Mouse (Mus musculus) G1E (cell line): ENCODE data around the gene F930015N05Rik. TPM values are rescaled to one million over a fixed set of nuclear protein-coding genes. Genes with fewer than 3 reads are reported as not detected.

Experiments
- ATAC-seq: 2 replicates; pipeline ENCODE4 v1.8.0; 2016; ENCODE audit warnings: mild to moderate bottlenecking; ENCODE audit not compliant: insufficient number of reproducible peaks, poor library complexity, low FRiP score, severe bottlenecking; ENCODE audit errors: extremely low read depth
- DNase-seq: peaks from one replicate; pipeline ENCODE4 v3.0.0; 2012; ENCODE audit warnings: low spot score
- H3K27me3 ChIP-seq: 2 replicates; pipeline ENCODE4 v1.6.1; 2012; ENCODE audit warnings: mild to moderate bottlenecking, low read length, inconsistent platforms; ENCODE audit not compliant: insufficient read depth
- H3K36me3 ChIP-seq: replicated peaks from 2 replicates; pipeline ENCODE3; 2012; ENCODE audit warnings: mild to moderate bottlenecking, inconsistent platforms
- H3K4me1 ChIP-seq: 2 replicates; pipeline ENCODE4 v1.6.1; 2012; ENCODE audit warnings: low read depth, low read length, inconsistent platforms, mixed read lengths; ENCODE audit not compliant: insufficient read depth
- H3K4me3 ChIP-seq: 2 replicates; pipeline ENCODE4 v1.5.1; 2012; ENCODE audit warnings: low read depth, mild to moderate bottlenecking, inconsistent platforms, low read length, moderate library complexity, mixed read lengths
- H3K9me3 ChIP-seq: replicated peaks from 2 replicates; pipeline ENCODE4 v1.6.1; 2012; ENCODE audit warnings: inconsistent platforms
- CTCF ChIP-seq: IDR thresholded peaks from 2 replicates; pipeline ENCODE4 v1.5.1; 2012; ENCODE audit warnings: low read depth, low read length, inconsistent platforms, mixed read lengths
- GATA1 ChIP-seq: IDR thresholded peaks from 2 replicates; pipeline ENCODE4 v1.6.1; 2012; ENCODE audit warnings: borderline replicate concordance, low read length, inconsistent platforms, mixed read lengths
- GATA2 ChIP-seq: IDR thresholded peaks from 2 replicates; pipeline ENCODE4 v1.6.1; 2012; ENCODE audit warnings: low read depth, low read length, inconsistent platforms, borderline replicate concordance
- POLR2AphosphoS5 ChIP-seq: IDR thresholded peaks from 2 replicates; pipeline ENCODE4 v1.6.1; 2012; ENCODE audit warnings: low read depth, low read length, inconsistent platforms; ENCODE audit not compliant: insufficient replicate concordance
- TAL1 ChIP-seq: conservative IDR thresholded peaks from 2 replicates; pipeline ENCODE4 v1.6.1; 2012; ENCODE audit warnings: low read depth, low read length, inconsistent platforms, mixed read lengths
- polyA plus RNA-seq: library from polyadenylated mRNA; stranded (reverse); fragments of >175 nt; gene quantifications from 2 replicates; pipeline ENCODE4 v1.2.3, GENCODE M21; 2012
- total RNA-seq, 2 experiments: library from RNA; stranded (forward) in 1 of 2; stranded (reverse) in 1 of 2; fragments of 200-1000 nt in 1 of 2; fragments of >200 nt in 1 of 2; fragmentation: Nextera tagmentation in 1 of 2; gene quantifications; 2 replicates each; pipeline ENCODE4 v1.2.3; 2014 to 2017

The F930015N05Rik gene
- not detected in 2 replicates for total RNA-seq (2014; fragmentation: Nextera tagmentation)
- not detected in 2 replicates for total RNA-seq (2017)
- polyA plus RNA-seq = not detected in 2 replicates

- Histone ChIP-seq H3K36me3 (no peaks in the 10 kb centered on the region), H3K9me3 (peaks cover 9% of the 10 kb centered on the region), H3K4me1 (no peaks in the 10 kb centered on the region), H3K4me3 (no peak within 1 kb of the TSS), H3K27me3 (no peaks in the 10 kb centered on the region)
- ATAC-seq (no peak), DNase-seq (no peak)
- TF ChIP-seq CTCF = no peak
- no peak for TF ChIP-seq POLR2AphosphoS5
- TF ChIP-seq GATA1 = no peak
- TF ChIP-seq GATA2 = no peak
- TF ChIP-seq TAL1 = no peak
These were observed at the start of gene F930015N05Rik for GRCm38 (mm10) chr11:64436412-64436727. Gene F930015N05Rik, minus strand, starts transcription at chr11:64436653.

- Histone ChIP-seq H3K27me3 (no peaks in the 10 kb centered on the region), H3K4me3 (no peak overlapping the region), H3K36me3 (no peaks in the 10 kb centered on the region), H3K4me1 (no peaks in the 10 kb centered on the region), H3K9me3 (no peaks in the 10 kb centered on the region)
- TF ChIP-seq TAL1 (no peak), CTCF (no peak), GATA1 (no peak), GATA2 (no peak), POLR2AphosphoS5 (no peak)
- DNase-seq = no peak
- no peak for ATAC-seq
These were observed 45.0 kb upstream of the F930015N05Rik start for GRCm38 (mm10) chr11:64481445-64481844.

GRCm38 (mm10) chr11:64473679-64474078, 37.2 kb upstream of the F930015N05Rik start:
- no peak for TF ChIP-seq TAL1
- no peaks in the 10 kb centered on the region for H3K36me3 ChIP-seq
- no peaks in the 10 kb centered on the region for H3K4me1 ChIP-seq
- DNase-seq (no peak), ATAC-seq (no peak)
- H3K4me3 ChIP-seq = no peak overlapping the region
- no peaks in the 10 kb centered on the region; the same call in 1 of the 2 replicates for H3K27me3 ChIP-seq
- H3K9me3 ChIP-seq = no peaks in the 10 kb centered on the region

- Histone ChIP-seq H3K27me3 (no peaks in the 10 kb centered on the region; the same call in 1 of the 2 replicates), H3K9me3 (no peaks in the 10 kb centered on the region), H3K4me1 (no peaks in the 10 kb centered on the region), H3K4me3 (no peak overlapping the region), H3K36me3 (no peaks in the 10 kb centered on the region)
- ATAC-seq = no peak
- TF ChIP-seq CTCF = no peak
- no peak for TF ChIP-seq GATA1
- TF ChIP-seq POLR2AphosphoS5 = no peak
- TF ChIP-seq TAL1 = no peak
- TF ChIP-seq GATA2 = no peak
- no peak for DNase-seq
These were observed 34.2 kb upstream of the F930015N05Rik start for GRCm38 (mm10) chr11:64470689-64471088.

GRCm38 (mm10) chr11:64468737-64469136, 32.3 kb upstream of the F930015N05Rik start:
- DNase-seq = no peak
- H3K27me3 ChIP-seq = no peaks in the 10 kb centered on the region; the same call in 1 of the 2 replicates
- no peak overlapping the region for H3K4me3 ChIP-seq
- H3K36me3 ChIP-seq = no peaks in the 10 kb centered on the region
- H3K4me1 ChIP-seq = no peaks in the 10 kb centered on the region
- TF ChIP-seq POLR2AphosphoS5 (no peak), GATA2 (no peak), GATA1 (no peak), TAL1 (no peak), CTCF (no peak)
- H3K9me3 ChIP-seq = no peaks in the 10 kb centered on the region
- ATAC-seq = no peak

GRCm38 (mm10) chr11:64461746-64462145, 25.3 kb upstream of the F930015N05Rik start:
- no peak for DNase-seq
- TF ChIP-seq CTCF (no peak), GATA1 (no peak), GATA2 (no peak), TAL1 (no peak), POLR2AphosphoS5 (no peak)

More at GRCm38 (mm10) chr11:64461746-64462145, 25.3 kb upstream of the F930015N05Rik start:
- ATAC-seq = no peak
- H3K4me3 ChIP-seq = no peak overlapping the region
- H3K36me3 ChIP-seq = no peaks in the 10 kb centered on the region
- H3K4me1 ChIP-seq = no peaks in the 10 kb centered on the region
- H3K27me3 ChIP-seq = no peaks in the 10 kb centered on the region
- H3K9me3 ChIP-seq = no peaks in the 10 kb centered on the region
